13 mouse cellular contexts compared by ENCODE assay signal in genomic region chr15:100188962-100189404, GRCm38 (mm10). TPM values are rescaled to one million over a fixed set of nuclear protein-coding genes. Genes with fewer than 3 reads are reported as not detected.
DNase-seq lines count a peak whose midpoint lies in the region; ATAC-seq lines count a peak whose summit lies in the region.
"Had no signal": no experiment of that assay in that cellular context is flagged by ENCODE, and none has a peak within 500 bp of the region (broad histone marks: within the 10 kb centered on the region; RNA-seq: fewer than 3 reads in every experiment).

No protein-coding gene starts in this region.

- peaks cover 25% of the 10 kb centered on the region for H3K36me3 ChIP-seq in intestine, embryonic 15.5 days
- H3K36me3 ChIP-seq in intestine, embryonic 16.5 days (ENCODE audit: control insufficient read depth, insufficient read depth, low read length) = peaks cover 16% of the 10 kb centered on the region
- peaks cover 35% of the 10 kb centered on the region for H3K36me3 ChIP-seq in lung, embryonic 16.5 days (ENCODE audit: control insufficient read depth, insufficient read depth, low read length)
- peaks cover 7% of the 10 kb centered on the region for H3K36me3 ChIP-seq in embryonic facial prominence, embryonic 11.5 days (replicated peaks; ENCODE audit: control insufficient read depth, insufficient read depth, low read depth, low read length)
- H3K36me3 ChIP-seq in stomach, embryonic 16.5 days (ENCODE audit: control insufficient read depth, insufficient read depth, low read length) = peaks cover 7% of the 10 kb centered on the region; the same call in 1 of the 2 replicates

- WGBS in intestine, embryonic 15.5 days = 53% methylated on average over 14 of the region's 14 CpGs
- 64% methylated on average over 14 of the region's 14 CpGs for WGBS in intestine, embryonic 16.5 days
- WGBS in lung, embryonic 16.5 days = 62% methylated on average over 14 of the region's 14 CpGs
- 77% methylated on average over 14 of the region's 14 CpGs for WGBS in embryonic facial prominence, embryonic 11.5 days
- WGBS in stomach, embryonic 16.5 days = 46% methylated on average over 14 of the region's 14 CpGs

- no peak overlapping the region for H3K4me3 ChIP-seq in intestine, embryonic 15.5 days (replicated peaks)
- H3K4me3 ChIP-seq in intestine, embryonic 16.5 days (ENCODE audit: low read length) = no peak overlapping the region
- no peak overlapping the region for H3K4me3 ChIP-seq in lung, embryonic 16.5 days (ENCODE audit: low read length)
- no peak overlapping the region for H3K4me3 ChIP-seq in embryonic facial prominence, embryonic 11.5 days (ENCODE audit: low read depth, low read length)
- no peak overlapping the region for H3K4me3 ChIP-seq in stomach, embryonic 16.5 days (replicated peaks; ENCODE audit: low read length)
- H3K4me3 ChIP-seq: embryonic facial prominence, embryonic 12.5 days; hindbrain, embryonic 10.5 days; layer of hippocampus, adult 2 months; liver, embryonic 15.5 days; neural tube, embryonic 15.5 days had no signal

- no peak overlapping the region for H3K9ac ChIP-seq in intestine, embryonic 15.5 days
- no peak overlapping the region for H3K9ac ChIP-seq in intestine, embryonic 16.5 days (ENCODE audit: low read depth, low read length)
- no peak overlapping the region for H3K9ac ChIP-seq in lung, embryonic 16.5 days (ENCODE audit: low read length)
- H3K9ac ChIP-seq in embryonic facial prominence, embryonic 11.5 days (replicated peaks; ENCODE audit: low read length) = no peak overlapping the region
- H3K9ac ChIP-seq in stomach, embryonic 16.5 days (ENCODE audit: low read length) = no peak overlapping the region
- H3K9ac ChIP-seq: embryonic facial prominence, embryonic 12.5 days; liver, embryonic 15.5 days; neural tube, embryonic 15.5 days had no signal

- H3K27ac ChIP-seq in intestine, embryonic 15.5 days = no peak overlapping the region
- no peak overlapping the region for H3K27ac ChIP-seq in intestine, embryonic 16.5 days (ENCODE audit: low read length)
- peak overlapping the region; percentile 21 for H3K27ac ChIP-seq in lung, embryonic 16.5 days (ENCODE audit: low read length)
- no peak overlapping the region for H3K27ac ChIP-seq in embryonic facial prominence, embryonic 11.5 days (replicated peaks; ENCODE audit: low read depth, low read length)
- H3K27ac ChIP-seq in stomach, embryonic 16.5 days (ENCODE audit: low read length) = peak overlapping the region; percentile 30; the same call in 1 of the 2 replicates
- H3K27ac ChIP-seq: embryonic facial prominence, embryonic 12.5 days; hindbrain, embryonic 10.5 days; layer of hippocampus, adult 2 months; liver, embryonic 15.5 days; neural tube, embryonic 15.5 days had no signal

- H3K4me2 ChIP-seq in intestine, embryonic 15.5 days (replicated peaks) = no peak overlapping the region
- H3K4me2 ChIP-seq in intestine, embryonic 16.5 days (ENCODE audit: low read depth, low read length) = no peak overlapping the region
- H3K4me2 ChIP-seq in lung, embryonic 16.5 days (ENCODE audit: low read depth, low read length) = no peak overlapping the region
- no peak overlapping the region for H3K4me2 ChIP-seq in embryonic facial prominence, embryonic 11.5 days (ENCODE audit: low read depth, low read length)
- no peak overlapping the region for H3K4me2 ChIP-seq in stomach, embryonic 16.5 days (ENCODE audit: low read depth, low read length)
- H3K4me2 ChIP-seq: embryonic facial prominence, embryonic 12.5 days; liver, embryonic 15.5 days; neural tube, embryonic 15.5 days had no signal

- intact Hi-C loops in heart, postnatal 14 days (cut with DNase I) = no loop called here

- no peaks in the 10 kb centered on the region for H3K27me3 ChIP-seq in intestine, embryonic 15.5 days (replicated peaks)
- H3K27me3 ChIP-seq in intestine, embryonic 16.5 days (replicated peaks; ENCODE audit: control insufficient read depth, insufficient read depth, low read length) = no peaks in the 10 kb centered on the region
- H3K27me3 ChIP-seq in lung, embryonic 16.5 days (ENCODE audit: control insufficient read depth, insufficient read depth, low read depth, low read length) = no peaks in the 10 kb centered on the region
- H3K27me3 ChIP-seq in embryonic facial prominence, embryonic 11.5 days (ENCODE audit: control insufficient read depth, insufficient read depth, low read length) = no peaks in the 10 kb centered on the region
- H3K27me3 ChIP-seq in stomach, embryonic 16.5 days (ENCODE audit: control insufficient read depth, insufficient read depth, low read length) = no peaks in the 10 kb centered on the region
- H3K27me3 ChIP-seq: embryonic facial prominence, embryonic 12.5 days; liver, embryonic 15.5 days; neural tube, embryonic 15.5 days had no signal

- peaks cover 5% of the 10 kb centered on the region; the same call in 1 of the 2 replicates for H3K4me1 ChIP-seq in intestine, embryonic 15.5 days (replicated peaks)
- 0 out of 2 replicates have a peak, but pooled peaks cover 4% of the 10 kb centered on the region for H3K4me1 ChIP-seq in intestine, embryonic 16.5 days (ENCODE audit: control insufficient read depth, insufficient read depth, low read length)
- no peaks in the 10 kb centered on the region for H3K4me1 ChIP-seq in lung, embryonic 16.5 days (replicated peaks; ENCODE audit: control insufficient read depth, insufficient read depth, low read length)
- no peaks in the 10 kb centered on the region for H3K4me1 ChIP-seq in embryonic facial prominence, embryonic 11.5 days (ENCODE audit: control insufficient read depth, insufficient read depth, low read length)
- H3K4me1 ChIP-seq in stomach, embryonic 16.5 days (ENCODE audit: control insufficient read depth, insufficient read depth, low read length) = peaks cover 7% of the 10 kb centered on the region; the same call in 1 of the 2 replicates
- H3K4me1 ChIP-seq: embryonic facial prominence, embryonic 12.5 days; hindbrain, embryonic 10.5 days; neural tube, embryonic 15.5 days had no signal

- no peaks in the 10 kb centered on the region for H3K9me3 ChIP-seq in intestine, embryonic 15.5 days
- H3K9me3 ChIP-seq in intestine, embryonic 16.5 days (ENCODE audit: control insufficient read depth, low read length) = no peaks in the 10 kb centered on the region
- H3K9me3 ChIP-seq in lung, embryonic 16.5 days (ENCODE audit: control insufficient read depth, low read length) = no peaks in the 10 kb centered on the region
- H3K9me3 ChIP-seq in embryonic facial prominence, embryonic 11.5 days (replicated peaks; ENCODE audit: control insufficient read depth, low read length) = no peaks in the 10 kb centered on the region
- H3K9me3 ChIP-seq in stomach, embryonic 16.5 days (replicated peaks; ENCODE audit: control insufficient read depth, low read length) = no peaks in the 10 kb centered on the region
- H3K9me3 ChIP-seq: embryonic facial prominence, embryonic 12.5 days; hindbrain, embryonic 10.5 days; liver, embryonic 15.5 days; neural tube, embryonic 15.5 days had no signal

- no peak for DNase-seq in lung, postnatal 36 days
- DNase-seq in embryonic facial prominence, embryonic 11.5 days (ENCODE audit: low spot score) = peak; percentile 28
- no peak for DNase-seq in thymus, postnatal 25 days
- DNase-seq in heart, postnatal 14 days = no peak

- ATAC-seq in intestine, embryonic 15.5 days = peak; percentile 51; the same call in 1 of the 2 replicates
- no peak; the same call in 1 of the 2 replicates for ATAC-seq in intestine, embryonic 16.5 days
- ATAC-seq in lung, embryonic 16.5 days (ENCODE audit: low read depth) = no peak
- no peak for ATAC-seq in embryonic facial prominence, embryonic 11.5 days (replicated peaks; ENCODE audit: insufficient number of reproducible peaks, low FRiP score, low TSS enrichment, low read depth)
- no peak; the same call in 1 of the 2 replicates for ATAC-seq in stomach, embryonic 16.5 days (ENCODE audit: insufficient read depth, low FRiP score)

RNA-seq across cellular contexts. Expression of gene Atf1, which starts 38.6 kb away (rescaled TPM):
- 41.5 and 44.5 TPM in 2 replicates for polyA plus RNA-seq in intestine, embryonic 15.5 days (2015; fragmentation: Nextera tagmentation; extraction: Ambion mirVana)
- 32.7 and 36.4 TPM in 2 replicates for polyA plus RNA-seq in intestine, embryonic 16.5 days (2015; fragmentation: Nextera tagmentation; extraction: Ambion mirVana)
- polyA plus RNA-seq in lung, embryonic 16.5 days (2015; fragmentation: Nextera tagmentation; extraction: Ambion mirVana) = 44.5 and 46.2 TPM in 2 replicates
- 36.3 and 37.0 TPM in 2 replicates for polyA plus RNA-seq in embryonic facial prominence, embryonic 11.5 days (2014; fragmentation: Nextera tagmentation; extraction: Ambion mirVana)
- 34.0 and 40.4 TPM in 2 replicates for polyA plus RNA-seq in stomach, embryonic 16.5 days (2015; fragmentation: Nextera tagmentation; extraction: Ambion mirVana)
- 10 to 100 TPM; 44.0 to 48.4 TPM for total RNA-seq in heart, postnatal 14 days (2021)

Comparison
In these comparisons a context has a peak if more than half of its experiments do, and no peak if none do; other contexts are left out.
1. H3K27ac ChIP-seq: peak in lung, embryonic 16.5 days (single experiment) and stomach, embryonic 16.5 days (single experiment); none in intestine, embryonic 15.5 days (single experiment), intestine, embryonic 16.5 days (single experiment) and embryonic facial prominence, embryonic 11.5 days (single experiment).